ENCODE assay signal across 8 mouse cellular contexts in genomic region chr19:6016532-6016931, GRCm38 (mm10). TPM values are rescaled to one million over a fixed set of nuclear protein-coding genes. Genes with fewer than 3 reads are reported as not detected.
A peak's percentile ranks its signal among the peaks of the same experiment; 100 is the strongest.
DNase-seq lines count a peak whose midpoint lies in the region; ATAC-seq and TF ChIP-seq lines count a peak whose summit lies in the region.
"Had no signal": no experiment of that assay in that cellular context is flagged by ENCODE, and none has a peak within 500 bp of the region (broad histone marks: within the 10 kb centered on the region; RNA-seq: fewer than 3 reads in every experiment).

No protein-coding gene starts in this region.

- no peaks in the 10 kb centered on the region for H3K27me3 ChIP-seq in liver, postnatal 0 days (ENCODE audit: insufficient read depth, low read length)

- H3K4me2 ChIP-seq in liver, postnatal 0 days (ENCODE audit: low read depth, low read length): peak overlapping the region; percentile 93

- ATAC-seq in liver, postnatal 0 days: no peak

- no peak overlapping the region for H3K9ac ChIP-seq in ES-E14 (ENCODE audit: insufficient read depth, low read depth, low read length, poor library complexity, severe bottlenecking)
- peak overlapping the region; percentile 80; the same call in 1 of the 2 replicates for H3K9ac ChIP-seq in liver, postnatal 0 days (replicated peaks)

- peak overlapping the region; percentile 36; the same call in 1 of the 2 replicates for H3K27ac ChIP-seq in layer of hippocampus, adult 2 months
- no peak overlapping the region for H3K27ac ChIP-seq in ES-E14 (ENCODE audit: insufficient read depth, low read depth, low read length, poor library complexity, severe bottlenecking)
- H3K27ac ChIP-seq in liver, postnatal 0 days (ENCODE audit: low read depth): no peak overlapping the region

- H3K36me3 ChIP-seq in ES-E14 (ENCODE audit: control insufficient read depth, insufficient read depth, low read length, poor library complexity, severe bottlenecking): no peaks in the 10 kb centered on the region
- H3K36me3 ChIP-seq in liver, postnatal 0 days (replicated peaks; ENCODE audit: insufficient read depth, low read length): peaks cover 5% of the 10 kb centered on the region

- peaks cover 0 to 6% of the 10 kb centered on the region in 2 experiments; a peak in 2 of 4 replicates for H3K4me1 ChIP-seq in ES-E14 (ENCODE audit: control insufficient read depth in 2 of 2, insufficient read depth in 2 of 2, low read length in 2 of 2, poor library complexity in 1 of 2)
- H3K4me1 ChIP-seq in liver, postnatal 0 days (ENCODE audit: insufficient read depth): peaks cover 36% of the 10 kb centered on the region

- in situ Hi-C loops in ES-E14 (cut with MboI; ENCODE audit: low sequenced_read_pairs in 2 of 2, unreplicated experiment in 2 of 2): no loop called here

- no peak for TF ChIP-seq EP300 in liver, postnatal 0 days (IDR thresholded peaks at IDR 0.05; ENCODE audit: low read depth)

- H3K9me3 ChIP-seq in ES-E14 (ENCODE audit: control insufficient read depth, insufficient read depth, low read depth, low read length): no peaks in the 10 kb centered on the region
- no peaks in the 10 kb centered on the region for H3K9me3 ChIP-seq in liver, postnatal 0 days (ENCODE audit: low read length)

- peak overlapping the region; percentile 70 for H3K4me3 ChIP-seq in layer of hippocampus, adult 2 months
- 0 out of 4 replicates have a peak overlapping the region, but pooled peaks have one; percentile 66 to 71 for H3K4me3 ChIP-seq in ES-E14 (ENCODE audit: insufficient read depth in 1 of 2, low read depth in 1 of 2, low read length in 2 of 2, poor library complexity in 1 of 2, severe bottlenecking in 1 of 2)
- H3K4me3 ChIP-seq in liver, postnatal 0 days (ENCODE audit: low read depth, low read length): peak overlapping the region; percentile 66; the same call in 1 of the 2 replicates

- TF ChIP-seq CTCF in layer of hippocampus, adult 2 months (conservative IDR thresholded peaks at IDR 0.05): peak; percentile 65
- peak; percentile 50 for TF ChIP-seq CTCF in liver, postnatal 0 days (IDR thresholded peaks at IDR 0.05; ENCODE audit: low read depth)

- DNase-seq in layer of hippocampus, adult 2 months (ENCODE audit: low spot score in 2 of 2): no peak
- no peak for DNase-seq in layer of hippocampus, adult 8-10 months (ENCODE audit: low spot score in 2 of 2)
- DNase-seq in ES-E14 (ENCODE audit: low read depth, low spot score): no peak
- DNase-seq in embryo, embryonic 10.5 days (ENCODE audit: low spot score): peak; percentile 26
- no peak for DNase-seq in liver, postnatal 0 days
- no peak for DNase-seq in adrenal gland, postnatal 36 days
- DNase-seq in kidney, adult 9 months: no peak

- 54% methylated on average over 7 of the region's 7 CpGs for WGBS in liver, postnatal 0 days (ENCODE audit: insufficient replicate concordance)

TF ChIP-seq in ES-E14, 5 proteins besides CTCF, POLR2A, EP300 and RAD21:
- TF ChIP-seq HCFC1 (IDR thresholded peaks at IDR 0.05; ENCODE audit: borderline replicate concordance, insufficient read depth, low read length): no peak
- no peak for TF ChIP-seq MAFK (IDR thresholded peaks at IDR 0.05; ENCODE audit: insufficient read depth, low read depth, low read length)
- TF ChIP-seq CHD2 (IDR thresholded peaks at IDR 0.05; ENCODE audit: low read depth, low read length): no peak
- no peak for TF ChIP-seq ZC3H11A (IDR thresholded peaks at IDR 0.05; ENCODE audit: borderline replicate concordance, low read depth, low read length)
- TF ChIP-seq ZNF384 (IDR thresholded peaks at IDR 0.05; ENCODE audit: low read depth, low read length): no peak
TF ChIP-seq in ES-E14: peak in this region for 0.

RNA-seq across cellular contexts. Expression of gene Capn1, which starts 0.8 kb away (rescaled TPM):
- total RNA-seq in layer of hippocampus, adult 2 months (2021): 10 to 100 TPM; 28.2 to 29.9 TPM
- 10 to 100 TPM; 23.7 to 27.7 (median 25.1) TPM for total RNA-seq in layer of hippocampus, adult 8-10 months (2022)
- 19.3 and 20.4 TPM in 2 replicates for total RNA-seq in ES-E14 (2012; rRNA removed)
- 6.8 and 7.2 TPM in 2 replicates for polyA plus RNA-seq in liver, postnatal 0 days (2015; fragmentation: Nextera tagmentation; extraction: Ambion mirVana)
- total RNA-seq in adrenal gland, postnatal 36 days (2021): 10 to 100 TPM; 27.9 to 35.6 TPM

RNA-seq across cellular contexts. Expression of gene Syvn1, which starts 29.8 kb away (rescaled TPM):
- total RNA-seq in layer of hippocampus, adult 2 months (2021): 10 to 100 TPM; 42.0 to 45.1 TPM
- total RNA-seq in layer of hippocampus, adult 8-10 months (2022): 10 to 100 TPM; 40.4 to 48.8 (median 43.7) TPM
- 29.6 and 41.4 TPM in 2 replicates for total RNA-seq in ES-E14 (2012; rRNA removed)
- polyA plus RNA-seq in liver, postnatal 0 days (2015; fragmentation: Nextera tagmentation; extraction: Ambion mirVana): 12.4 and 15.4 TPM in 2 replicates
- 10 to 100 TPM; 57.5 to 61.2 TPM for total RNA-seq in adrenal gland, postnatal 36 days (2021)

RNA-seq across cellular contexts. Expression of gene Slc22a20, which starts 30.6 kb away (rescaled TPM):
- not detected for total RNA-seq in layer of hippocampus, adult 2 months (2021)
- not detected for total RNA-seq in layer of hippocampus, adult 8-10 months (2022)
- total RNA-seq in ES-E14 (2012; rRNA removed): 0.54 and 1.4 TPM in 2 replicates
- polyA plus RNA-seq in liver, postnatal 0 days (2015; fragmentation: Nextera tagmentation; extraction: Ambion mirVana): 0.09 TPM in 1 of 2 replicates, not detected in the other
- not detected for total RNA-seq in adrenal gland, postnatal 36 days (2021)
- total RNA-seq: common myeloid progenitor, adult 5-6 weeks had no signal

RNA-seq across cellular contexts. Expression of gene Mrpl49, which starts 41.1 kb away (rescaled TPM):
- 10 to 100 TPM; 42.8 to 49.6 TPM for total RNA-seq in layer of hippocampus, adult 2 months (2021)
- total RNA-seq in layer of hippocampus, adult 8-10 months (2022): 10 to 100 TPM; 43.5 to 51.3 (median 46.1) TPM
- total RNA-seq in ES-E14 (2012; rRNA removed): 55.9 and 62.7 TPM in 2 replicates
- polyA plus RNA-seq in liver, postnatal 0 days (2015; fragmentation: Nextera tagmentation; extraction: Ambion mirVana): 28.2 and 29.6 TPM in 2 replicates
- 10 to 100 TPM; 58.2 to 58.6 TPM for total RNA-seq in adrenal gland, postnatal 36 days (2021)

RNA-seq across cellular contexts. Expression of gene Fau, which starts 41.1 kb away (rescaled TPM):
- 100 to 1,000 TPM; 676 to 714 TPM for total RNA-seq in layer of hippocampus, adult 2 months (2021)
- total RNA-seq in layer of hippocampus, adult 8-10 months (2022): 100 to 1,000 TPM; 653 to 927 (median 780) TPM
- 1,469 and 1,510 TPM in 2 replicates for total RNA-seq in ES-E14 (2012; rRNA removed)
- 781 and 784 TPM in 2 replicates for polyA plus RNA-seq in liver, postnatal 0 days (2015; fragmentation: Nextera tagmentation; extraction: Ambion mirVana)
- total RNA-seq in adrenal gland, postnatal 36 days (2021): 1,000 to 10,000 TPM; 1,081 to 1,082 TPM
